Mouse (Mus musculus) yolk sac, embryonic 10.5 days (tissue): ENCODE results near the gene Tmem161a.
"Not testable (repeated sequence)": the region's sequence is repeated elsewhere in the genome, so short reads cannot be mapped to it uniquely, and the experiment has no call there.

Source experiments
- DNase-seq: peaks from one replicate; pipeline ENCODE4 v3.0.0-alpha.2; 2017; ENCODE audit warnings: low spot score

The Tmem161a gene

GRCm38 (mm10) chr8:70211275-70211674 is 39.1 kb downstream of the Tmem161a start:
- no peak for DNase-seq

- DNase-seq = no peak
These were observed 39.6 kb downstream of the Tmem161a start for GRCm38 (mm10) chr8:70211726-70212111.

- peak; percentile 99 for DNase-seq
These were observed 40.2 kb downstream of the Tmem161a start, which contains the start of gene Slc25a42 for GRCm38 (mm10) chr8:70212112-70213055. Slc25a42 (minus strand) TSS chr8:70212305.

- DNase-seq = no peak
These were observed 42.3 kb downstream of the Tmem161a start for GRCm38 (mm10) chr8:70214411-70214810.

- no peak for DNase-seq
These were observed 42.9 kb downstream of the Tmem161a start for GRCm38 (mm10) chr8:70215092-70215491.

GRCm38 (mm10) chr8:70216161-70216560 is 44.0 kb downstream of the Tmem161a start:
- DNase-seq = not testable (repeated sequence)

- DNase-seq = no peak
These were observed 44.4 kb downstream of the Tmem161a start for GRCm38 (mm10) chr8:70216566-70216965.

GRCm38 (mm10) chr8:70217441-70217840 is 45.3 kb downstream of the Tmem161a start:
- DNase-seq = no peak

GRCm38 (mm10) chr8:70219107-70219684 is 47.0 kb downstream of the Tmem161a start:
- DNase-seq = no peak

GRCm38 (mm10) chr8:70220236-70220840 is 48.2 kb downstream of the Tmem161a start:
- no peak for DNase-seq

GRCm38 (mm10) chr8:70220911-70221310 is 48.8 kb downstream of the Tmem161a start:
- DNase-seq = no peak

GRCm38 (mm10) chr8:70222041-70222440 is 49.9 kb downstream of the Tmem161a start:
- DNase-seq = no peak

GRCm38 (mm10) chr8:70223341-70223740 is 51.2 kb downstream of the Tmem161a start:
- peak; percentile 27 for DNase-seq

GRCm38 (mm10) chr8:70227997-70228396 is 55.8 kb downstream of the Tmem161a start:
- no peak for DNase-seq

- no peak for DNase-seq
These were observed 58.7 kb downstream of the Tmem161a start for GRCm38 (mm10) chr8:70230837-70231236.
